Mouse (Mus musculus): Measurements from ENCODE around the gene Neb. TPM values are rescaled to one million over a fixed set of nuclear protein-coding genes. Genes with fewer than 3 reads are reported as not detected.
"Not testable (repeated sequence)": the region's sequence is repeated elsewhere in the genome, so short reads cannot be mapped to it uniquely, and the experiment has no call there.

Gene Neb
- total RNA-seq, 4 experiments from 2014 or later = 1.2 to 5.0 (median 2.2) TPM

DNA sequence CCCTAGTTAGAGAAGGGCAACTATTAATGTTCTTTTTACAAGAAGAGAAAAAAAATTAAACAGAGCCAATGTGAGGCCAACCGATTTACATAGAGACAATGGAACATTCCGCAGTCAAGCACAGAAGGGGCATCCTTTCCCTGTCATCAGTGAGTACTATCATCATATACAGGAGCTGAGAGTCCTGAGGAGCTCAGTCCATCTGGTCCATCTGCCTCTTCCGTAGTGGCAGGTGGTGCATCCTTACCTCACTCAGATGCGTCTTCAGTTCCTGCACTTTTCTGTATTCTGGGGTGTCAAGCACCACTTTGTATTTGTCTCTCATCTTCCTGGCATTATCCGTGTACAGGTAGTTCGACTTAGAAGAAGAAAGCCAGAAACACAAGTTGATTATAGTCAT, 184.6 kb downstream of the Neb start:
- DNase-seq (ENCODE audit: low spot score in 2 of 2) = no peak

DNA sequence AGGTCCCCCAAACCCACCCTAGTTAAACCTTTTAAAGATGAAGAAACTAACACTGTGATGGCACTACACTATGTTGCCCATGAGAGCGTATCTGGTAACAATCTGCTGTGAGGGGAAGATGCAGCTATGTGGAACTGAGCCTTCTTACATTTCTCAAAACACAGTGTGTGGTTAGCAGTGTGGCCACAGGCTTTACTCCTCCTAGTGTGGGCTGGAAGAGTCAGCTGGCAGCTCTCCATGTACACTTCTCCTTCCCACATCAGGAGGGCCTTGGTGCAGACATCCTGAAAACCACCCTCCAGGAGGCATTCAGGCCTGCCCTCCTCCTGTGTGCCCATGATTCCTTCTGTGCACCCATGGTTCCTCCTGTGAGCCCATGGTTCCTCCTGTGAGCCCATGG, 198.6 kb downstream of the Neb start:
- DNase-seq (ENCODE audit: low spot score in 2 of 2) = no peak

DNA sequence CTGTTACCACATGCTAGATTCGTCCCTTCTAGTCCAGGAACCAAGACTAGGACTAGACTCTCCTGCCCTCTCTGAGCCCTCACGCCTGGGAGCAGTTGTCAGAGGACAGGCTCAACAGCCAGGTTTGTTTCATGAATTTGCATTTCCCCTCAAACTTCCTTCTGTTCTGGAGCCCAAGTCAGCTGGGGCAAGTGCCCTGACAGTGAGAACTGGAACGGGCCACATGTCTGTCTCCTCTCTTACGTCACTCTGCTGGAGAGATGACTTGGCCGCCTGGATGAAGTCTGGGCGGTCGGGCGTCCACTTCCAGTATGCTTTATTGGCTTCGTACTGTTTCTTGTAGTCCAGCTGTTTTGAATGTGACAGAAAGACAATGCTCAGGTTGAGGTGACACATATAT, 200.5 kb downstream of the Neb start:
- no peak for DNase-seq (ENCODE audit: low spot score in 2 of 2)

DNA sequence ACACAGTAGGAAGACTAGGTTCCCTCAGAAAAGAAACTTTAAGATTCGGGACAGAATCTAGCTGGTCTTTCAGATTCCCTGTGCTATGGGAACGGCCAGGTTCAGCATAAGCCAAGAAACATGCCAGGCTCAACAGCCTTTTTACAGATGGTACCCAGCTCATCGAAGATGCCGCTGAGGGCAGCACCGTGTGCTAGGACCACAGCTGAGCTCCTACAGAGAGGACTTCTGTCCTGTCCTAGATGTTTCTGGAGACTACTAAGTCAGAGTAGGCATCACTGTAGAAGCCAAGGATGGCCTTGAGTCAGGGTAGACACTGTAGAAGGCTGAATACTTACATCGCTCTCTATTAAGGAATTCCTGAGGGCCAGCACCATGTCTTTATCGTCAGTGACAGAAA, 201.1 kb downstream of the Neb start:
- no peak for DNase-seq (ENCODE audit: low spot score in 2 of 2)

DNA sequence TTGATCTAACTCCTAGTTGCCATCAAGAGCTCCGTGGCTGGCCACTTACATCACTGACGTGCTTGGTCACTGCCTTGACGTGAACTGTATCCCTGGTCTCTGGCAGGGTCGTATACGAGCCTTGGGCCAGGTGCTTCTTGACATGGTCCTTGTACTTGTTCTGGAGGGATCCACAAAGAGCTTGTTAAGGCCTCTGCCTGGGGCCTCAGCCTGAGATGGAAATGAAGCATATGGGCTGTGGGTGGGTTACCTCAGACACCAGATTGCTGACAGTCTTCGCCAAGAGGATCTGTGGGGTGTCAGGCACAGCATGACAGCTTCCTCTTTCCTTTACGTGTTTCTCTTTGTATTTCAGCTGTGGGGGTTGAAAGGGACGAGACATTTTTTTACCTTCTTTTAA, 201.7 kb downstream of the Neb start:
- DNase-seq (ENCODE audit: low spot score in 2 of 2) = peak; percentile 51 to 86

DNA sequence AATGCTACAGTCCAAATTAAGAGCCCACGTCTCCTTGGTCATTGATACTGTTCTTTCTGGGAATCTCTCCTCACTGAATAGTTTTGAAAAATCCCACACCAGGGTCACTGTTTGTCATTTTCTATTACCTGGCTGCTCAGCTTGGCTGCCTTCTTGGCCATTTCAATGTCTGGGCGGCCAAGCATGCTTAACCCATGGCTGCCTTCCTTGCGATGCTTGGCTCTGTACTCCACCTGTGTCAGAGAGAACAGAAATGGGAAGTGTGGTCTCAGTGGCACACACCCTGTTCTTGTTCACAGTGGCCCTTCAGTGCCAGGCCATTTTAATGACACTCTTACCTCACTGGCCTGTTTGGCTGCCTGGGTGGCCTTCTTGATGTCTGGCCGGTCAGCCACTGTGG, 203.3 kb downstream of the Neb start:
- DNase-seq (ENCODE audit: low spot score in 2 of 2) = no peak

DNA sequence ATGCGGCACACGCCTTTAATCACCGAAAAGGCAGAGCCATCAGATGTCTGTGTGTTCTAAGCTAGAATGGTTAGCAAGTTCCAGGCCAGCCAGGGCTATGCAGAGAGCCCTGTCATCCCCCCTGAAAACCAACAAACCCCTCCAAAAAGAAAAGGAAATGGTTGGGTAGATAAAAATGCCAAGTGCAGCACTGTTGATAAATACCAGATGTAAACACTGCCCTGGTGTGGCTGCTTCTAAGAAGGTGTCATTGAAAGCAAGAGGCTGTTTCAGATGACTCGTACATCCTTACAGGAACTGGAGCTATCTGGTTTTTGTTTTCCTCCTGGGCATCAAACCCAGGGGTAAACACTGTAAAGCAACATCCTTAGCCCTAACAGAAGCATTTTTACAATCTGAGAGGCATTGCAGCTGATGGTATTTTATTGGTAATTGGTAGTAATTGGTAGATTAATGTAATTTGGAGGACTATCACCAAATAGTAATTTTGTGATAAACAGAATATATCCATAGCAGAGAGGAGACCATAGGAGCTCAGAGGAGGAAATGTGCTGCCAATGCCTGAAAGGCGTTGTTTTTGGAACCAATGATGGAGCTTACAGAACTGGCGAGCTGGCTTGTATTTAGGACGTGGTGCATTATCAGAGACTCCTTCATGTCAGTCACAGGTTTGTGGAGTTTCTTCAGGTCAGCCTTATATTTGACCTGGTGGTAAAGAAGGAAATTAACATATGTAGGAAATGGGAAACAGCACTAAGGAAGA, 208.8 kb downstream of the Neb start:
- no peak for DNase-seq (ENCODE audit: low spot score in 2 of 2)

DNA sequence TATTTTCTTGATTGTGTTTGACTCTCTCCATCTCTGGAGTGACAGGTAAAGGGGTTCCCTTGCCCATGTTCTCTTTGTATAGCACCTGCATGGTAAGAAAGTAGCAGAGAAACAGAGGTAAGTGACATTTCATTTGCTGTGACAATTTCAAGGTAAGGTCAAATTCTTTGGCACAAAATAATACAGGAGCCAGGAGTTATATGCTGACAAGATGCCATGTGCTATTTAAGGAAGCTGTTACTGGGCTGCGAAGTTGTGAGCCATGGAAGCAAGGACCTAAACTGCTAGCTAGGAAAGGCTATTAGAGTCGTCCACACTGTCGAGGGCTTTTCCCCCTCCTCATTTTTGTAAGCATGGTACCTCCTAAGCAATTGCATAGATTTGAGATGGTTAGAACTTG, 225.2 kb downstream of the Neb start:
- DNase-seq (ENCODE audit: low spot score in 2 of 2) = no peak

DNA sequence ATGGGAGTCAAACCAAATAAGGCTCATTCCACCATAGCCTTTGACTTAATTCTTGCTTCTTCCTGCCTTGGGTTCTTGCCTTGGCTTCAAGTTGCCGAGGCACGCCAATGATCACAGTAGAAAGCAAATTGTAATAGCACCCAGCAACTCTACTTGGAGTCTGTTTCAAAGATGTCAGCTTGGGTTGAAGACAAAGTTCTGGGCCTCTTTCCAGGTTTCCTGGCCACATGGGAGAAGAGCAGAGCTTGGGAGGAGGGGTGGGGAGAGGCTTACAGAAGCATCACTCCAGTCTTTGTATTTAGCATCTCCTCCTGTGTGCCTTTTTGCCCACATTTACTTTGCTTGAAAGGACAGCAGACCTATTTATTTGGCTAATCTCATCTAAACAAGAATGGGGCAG, 244.9 kb downstream of the Neb start:
- no peak for DNase-seq (ENCODE audit: low spot score in 2 of 2)

DNA sequence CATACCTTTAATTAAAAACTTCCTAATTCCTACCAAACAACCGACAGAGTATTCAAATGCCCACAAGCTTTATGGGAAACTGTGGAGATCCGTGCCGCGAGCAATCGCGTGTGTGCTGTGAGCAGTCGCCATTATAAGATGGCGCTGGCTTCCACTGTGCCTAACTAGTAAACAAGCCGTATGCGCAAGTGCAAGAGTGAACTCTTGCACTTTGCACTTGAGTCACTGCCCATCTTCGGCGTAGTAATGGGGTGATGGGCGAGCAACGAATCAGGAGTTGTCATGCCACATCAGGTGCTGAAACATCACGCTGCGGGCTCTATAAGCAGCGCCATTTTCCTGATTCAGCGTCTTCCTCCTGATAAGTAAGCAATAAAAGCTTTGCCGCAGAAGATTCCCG, 246.9 kb downstream of the Neb start:
- DNase-seq (ENCODE audit: low spot score in 2 of 2) = not testable (repeated sequence)

DNA sequence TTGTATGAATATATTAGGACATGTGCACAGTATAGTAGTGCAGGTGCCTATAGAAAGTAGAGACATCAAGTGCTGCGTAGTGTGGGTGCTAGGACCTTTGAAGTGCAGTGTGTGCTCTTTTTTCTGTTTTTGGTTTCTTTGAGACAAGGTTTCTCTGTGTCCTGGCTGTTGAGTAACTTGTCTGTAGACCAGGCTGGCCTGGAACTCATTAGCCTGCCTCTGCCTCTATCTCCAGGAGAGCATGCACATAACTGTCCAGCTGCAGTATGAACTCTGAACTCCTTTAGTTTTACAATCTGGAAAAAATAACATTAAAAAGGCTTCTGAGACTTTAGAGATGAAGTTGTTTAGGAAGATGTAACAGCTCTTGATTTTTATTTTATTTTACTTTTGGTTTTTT, 264.2 kb downstream of the Neb start:
- DNase-seq (ENCODE audit: low spot score in 2 of 2) = no peak

Small RNA genes within 50 kb of the gene (microRNA-seq; reads per million reads assigned to microRNA genes)
- gene Gm22095 = 0 reads per million in 2 experiments

Other genes with a start within 250 kb of the Neb start
- 10 to 100 TPM; 50.3 to 61.0 (median 54.9) TPM for gene Arl5a, start 46.4 kb upstream of the Neb start, total RNA-seq (2022)